Mouse (Mus musculus): Measurements from ENCODE around the gene Dzank1.

GRCm38 (mm10) chr2:144427852-144428251, 99.4 kb downstream of the Dzank1 start:
- TF ChIP-seq JUND (IDR thresholded peaks at IDR 0.05; ENCODE audit: low read depth, low read length) = no peak
- no peak for TF ChIP-seq EP300 (IDR thresholded peaks at IDR 0.05; ENCODE audit: low read depth in 1 of 2, low read length in 2 of 2)
- TF ChIP-seq CTCF (IDR thresholded peaks at IDR 0.05 in 2 of 3, conservative IDR thresholded peaks at IDR 0.05 in 1 of 3; ENCODE audit: control insufficient read depth in 1 of 3, insufficient read depth in 1 of 3, low read depth in 2 of 3, low read length in 3 of 3, poor library complexity in 1 of 3, severe bottlenecking in 1 of 3) = no peak
- no peak for TF ChIP-seq SMC3 (IDR thresholded peaks at IDR 0.05; ENCODE audit: low read depth, low read length)
